Mouse (Mus musculus) limb, embryonic 12.5 days (tissue): ENCODE measurements around the gene Pkn3. TPM values are rescaled to one million over a fixed set of nuclear protein-coding genes. Genes with fewer than 3 reads are reported as not detected.
"Not testable (repeated sequence)": the region's sequence is repeated elsewhere in the genome, so short reads cannot be mapped to it uniquely, and the experiment has no call there.

Experiments used
- ATAC-seq: fragments of 200-750 bp; cut with Nextera tagmentation; 2 replicates; pipeline ENCODE4 v1.8.0; 2017; ENCODE audit warnings: low read depth, moderate TSS enrichment; ENCODE audit not compliant: insufficient number of reproducible peaks, insufficient read depth, low FRiP score, low TSS enrichment
- H3K27ac ChIP-seq: fragments of 300-500 bp; sonication (generic); 2 replicates; pipeline ENCODE4 v1.5.1; 2016; ENCODE audit warnings: mild to moderate bottlenecking, moderate library complexity
- H3K27me3 ChIP-seq: fragments of 300-500 bp; sonication (generic); 2 replicates; pipeline ENCODE4 v1.6.1; 2016; ENCODE audit warnings: mild to moderate bottlenecking, moderate library complexity
- H3K36me3 ChIP-seq: fragments of 300-500 bp; sonication (generic); 2 replicates; pipeline ENCODE4 v1.6.1; 2016; ENCODE audit warnings: mild to moderate bottlenecking, moderate library complexity
- H3K4me1 ChIP-seq: fragments of 300-500 bp; sonication (generic); replicated peaks from 2 replicates; pipeline ENCODE4 v1.6.1; 2016
- H3K4me2 ChIP-seq: fragments of 300-500 bp; sonication (generic); 2 replicates; pipeline ENCODE4 v1.6.1; 2016; ENCODE audit warnings: mild to moderate bottlenecking, moderate library complexity
- H3K4me3 ChIP-seq: fragments of 300-500 bp; sonication (generic); replicated peaks from 2 replicates; pipeline ENCODE4 v1.5.1; 2016; ENCODE audit warnings: mild to moderate bottlenecking
- H3K9ac ChIP-seq: fragments of 300-500 bp; sonication (generic); replicated peaks from 2 replicates; pipeline ENCODE4 v1.6.1; 2016; ENCODE audit warnings: mild to moderate bottlenecking, moderate library complexity
- H3K9me3 ChIP-seq: fragments of 300-500 bp; sonication (generic); 2 replicates; pipeline ENCODE4 v1.6.1; 2016; ENCODE audit warnings: mild to moderate bottlenecking, moderate library complexity
- WGBS: fragments of 180-500 bp; shearing (Covaris S2); methylation state at CpG from one replicate; pipeline ENCODE4 v1.1.7; 2016; 5-methylcytosine and 5-hydroxymethylcytosine counted together
- polyA plus RNA-seq: library from polyadenylated mRNA; unstranded; fragments of >200 nt; fragmentation: Nextera tagmentation; extraction: Ambion mirVana; gene quantifications from 2 replicates; pipeline ENCODE4 v1.2.1, GENCODE M21; 2016

The Pkn3 gene
- polyA plus RNA-seq, 1 experiment from 2014 or later: 14.1 TPM

DNA sequence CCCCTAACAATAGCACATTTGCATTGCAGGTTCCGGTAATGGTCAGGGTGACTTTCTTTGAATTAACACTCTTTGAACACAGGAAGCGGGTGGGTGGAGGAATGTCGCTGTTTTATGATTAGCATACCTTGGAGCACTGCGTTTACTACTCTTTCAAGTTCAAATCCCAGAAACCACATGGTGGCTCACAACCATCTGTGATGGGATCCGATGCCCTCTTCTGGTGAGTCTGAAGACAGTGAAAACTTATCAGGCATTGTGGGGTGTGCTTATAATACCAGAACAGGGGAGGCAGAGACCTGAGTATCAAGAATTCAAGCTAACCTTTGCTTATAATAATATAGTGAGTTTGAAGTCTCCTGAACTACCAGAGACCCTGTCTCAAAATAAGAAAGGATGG is 53.8 kb downstream of the Pkn3 start:
- not testable (repeated sequence) for ATAC-seq, H3K27ac ChIP-seq, H3K9ac ChIP-seq, H3K27me3 ChIP-seq, H3K4me3 ChIP-seq, H3K9me3 ChIP-seq, H3K4me2 ChIP-seq
- 57% methylated on average over 5 of the region's 5 CpGs for WGBS
- Histone ChIP-seq H3K36me3 (peaks cover 11% of the 10 kb centered on the region), H3K4me1 (peaks cover 21% of the 10 kb centered on the region)

DNA sequence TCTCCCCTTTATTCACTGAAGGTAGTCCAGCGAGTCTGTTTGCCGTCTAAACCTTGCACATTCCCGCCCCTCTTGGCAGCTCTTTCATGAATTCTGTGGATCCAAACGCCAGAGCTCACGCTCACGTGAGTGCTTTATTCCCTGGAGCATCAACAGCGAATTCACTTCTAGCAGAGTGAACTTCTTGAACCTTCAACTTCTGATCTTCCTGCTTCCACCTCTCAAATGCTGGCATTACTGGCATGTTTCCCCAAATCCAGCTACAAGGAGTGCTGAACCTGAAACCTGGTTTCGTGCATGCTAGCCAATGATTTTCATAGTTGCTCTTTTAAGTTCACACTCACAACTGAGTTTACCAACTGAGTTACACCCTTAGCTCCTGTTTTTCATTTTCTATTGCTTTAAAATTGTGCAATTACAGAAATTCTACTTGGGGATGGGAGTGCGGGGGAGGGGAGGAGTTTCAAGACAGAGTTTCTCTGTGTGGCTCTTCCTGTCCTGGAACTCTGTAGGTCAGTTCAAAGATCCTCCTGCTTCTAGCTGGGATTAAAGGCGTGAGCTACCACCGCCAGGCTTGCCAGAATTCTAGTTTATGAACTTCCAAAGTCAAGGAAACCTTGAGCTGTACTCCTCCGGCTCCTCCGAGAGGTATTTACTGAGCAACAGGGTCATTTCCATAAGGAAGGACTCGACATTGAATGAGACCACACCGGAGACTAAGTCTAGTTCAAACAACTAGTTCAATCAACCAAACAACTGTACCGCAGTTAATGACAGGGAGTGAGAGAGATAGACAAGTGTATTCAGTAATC is 55.5 kb downstream of the Pkn3 start:
- WGBS: 29% methylated on average over 16 of the region's 16 CpGs

DNA sequence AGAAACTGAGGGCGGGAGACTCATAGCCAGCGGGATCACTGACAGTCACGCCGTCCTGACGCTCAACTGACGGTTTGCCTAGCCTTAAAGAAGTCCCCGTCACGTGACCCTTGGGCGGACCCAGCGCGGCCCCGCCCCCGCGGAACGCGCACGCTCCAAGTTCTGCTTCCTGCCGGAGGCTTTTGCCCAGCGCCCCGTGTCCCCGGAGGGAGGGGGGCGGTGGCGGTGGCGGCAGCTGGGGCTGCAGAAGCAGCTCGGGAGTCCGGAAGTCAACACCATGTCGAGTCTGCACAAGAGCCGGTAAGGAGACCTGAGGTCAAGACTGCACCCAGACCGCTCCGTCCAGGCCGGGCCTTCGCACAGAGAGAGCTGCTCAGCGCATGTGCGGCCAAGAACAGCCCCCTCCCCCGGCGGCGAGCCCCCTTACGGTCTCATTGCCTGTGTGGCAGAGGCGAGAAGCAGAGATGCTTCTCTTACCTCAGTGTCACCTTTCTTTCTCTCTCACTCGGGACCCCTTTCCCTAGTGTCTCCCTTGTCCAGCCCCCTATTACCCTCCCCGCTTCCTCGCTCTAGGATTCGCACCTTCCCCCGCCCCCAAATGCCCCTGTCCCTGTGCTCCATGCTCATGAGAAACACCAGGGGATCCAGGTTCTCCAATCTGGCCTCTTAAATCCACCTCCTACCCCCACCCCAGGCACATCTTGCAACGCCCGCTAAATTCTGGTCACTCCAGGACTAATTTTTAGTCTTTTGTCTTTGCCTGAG is 56.3 kb downstream of the Pkn3 start, which contains the start of gene Tbc1d13:
Gene Tbc1d13 (plus strand): TSS at position 134 of the 765 bp plus-strand sequence.
- H3K36me3 ChIP-seq: peaks cover 37% of the 10 kb centered on the region
- H3K27ac ChIP-seq: peak within 1 kb of the TSS; percentile 81
- peak within 1 kb of the TSS; percentile 68 for H3K4me3 ChIP-seq
- peak; percentile 91 for ATAC-seq
- H3K9me3 ChIP-seq: no peaks in the 10 kb centered on the region
- under 1% methylated on average over 43 of the region's 46 CpGs for WGBS
- H3K4me1 ChIP-seq: peaks cover 21% of the 10 kb centered on the region
- H3K9ac ChIP-seq: peak within 1 kb of the TSS; percentile 67
- H3K4me2 ChIP-seq: peak within 1 kb of the TSS; percentile 94
- H3K27me3 ChIP-seq: no peaks in the 10 kb centered on the region

More for the DNA sequence above, 55.5 kb downstream of the Pkn3 start:
- H3K9ac ChIP-seq: peak overlapping the region; percentile 67
- peaks cover 29% of the 10 kb centered on the region for H3K36me3 ChIP-seq
- peak; percentile 33 for ATAC-seq
- peaks cover 21% of the 10 kb centered on the region for H3K4me1 ChIP-seq
- peak overlapping the region; percentile 81 for H3K27ac ChIP-seq
- H3K27me3 ChIP-seq: no peaks in the 10 kb centered on the region
- no peaks in the 10 kb centered on the region for H3K9me3 ChIP-seq
- H3K4me3 ChIP-seq: peak overlapping the region; percentile 68
- peak overlapping the region; percentile 94 for H3K4me2 ChIP-seq

DNA sequence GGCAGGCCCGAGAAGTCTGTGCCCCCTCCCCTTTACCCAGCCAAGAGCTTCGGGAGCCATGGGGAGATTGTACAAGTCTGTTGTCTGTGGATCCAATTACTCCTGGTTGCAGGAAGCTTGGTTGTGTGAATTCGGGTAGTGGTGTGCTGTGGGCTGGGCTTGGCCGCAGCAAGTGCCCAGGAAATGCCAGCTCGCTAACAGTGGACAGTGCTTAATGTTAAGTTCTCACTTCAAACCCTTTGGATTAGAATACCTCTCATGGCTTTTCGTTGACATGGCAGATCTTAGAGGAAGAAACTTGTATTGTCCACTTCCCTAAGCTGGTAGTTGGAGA is 56.9 kb downstream of the Pkn3 start:
- H3K9ac ChIP-seq: peak overlapping the region; percentile 67
- H3K9me3 ChIP-seq: no peaks in the 10 kb centered on the region
- WGBS: 26% methylated on average over 6 of the region's 6 CpGs
- peak overlapping the region; percentile 94 for H3K4me2 ChIP-seq
- peak overlapping the region; percentile 68 for H3K4me3 ChIP-seq
- H3K4me1 ChIP-seq: peaks cover 21% of the 10 kb centered on the region
- 0 out of 2 replicates have a peak overlapping the region, but pooled peaks have one; percentile 35 for H3K27ac ChIP-seq
- no peak for ATAC-seq
- peaks cover 40% of the 10 kb centered on the region for H3K36me3 ChIP-seq
- no peaks in the 10 kb centered on the region for H3K27me3 ChIP-seq

DNA sequence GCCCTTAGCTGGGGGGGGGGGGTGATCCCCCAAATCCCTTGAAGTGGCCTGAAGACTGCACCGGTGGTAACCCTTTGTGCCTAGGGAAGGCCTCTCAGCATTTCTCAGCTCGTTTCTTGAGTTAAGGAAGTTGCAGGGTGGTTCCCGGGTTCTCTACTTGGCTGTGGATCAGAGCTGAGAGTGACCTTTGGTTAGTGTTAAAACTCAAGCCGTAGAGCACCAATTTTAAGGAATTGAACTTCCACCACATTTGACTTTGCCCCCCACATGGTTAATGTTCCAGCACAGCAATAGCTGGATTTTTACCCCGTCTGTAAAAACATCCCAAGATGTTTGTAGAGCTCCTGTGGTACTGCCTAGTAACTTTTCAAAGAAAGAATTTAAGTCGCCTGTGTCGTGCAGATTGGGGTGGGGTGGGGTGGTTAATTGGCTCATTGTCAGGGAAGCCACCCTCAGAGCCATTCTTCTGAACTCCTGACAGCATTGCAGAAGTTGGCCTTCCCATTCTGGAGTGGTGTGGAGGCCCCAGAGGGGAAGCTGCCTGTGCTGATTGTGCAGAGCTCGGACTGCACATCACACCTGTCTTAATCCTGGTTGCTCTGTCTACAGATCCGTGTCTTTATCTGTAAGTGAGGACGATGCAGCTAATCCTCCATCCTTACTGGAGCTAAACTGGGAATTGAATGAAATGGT is 57.6 kb downstream of the Pkn3 start:
- no peaks in the 10 kb centered on the region for H3K9me3 ChIP-seq
- peaks cover 45% of the 10 kb centered on the region for H3K36me3 ChIP-seq
- peak overlapping the region; percentile 94 for H3K4me2 ChIP-seq
- no peaks in the 10 kb centered on the region for H3K27me3 ChIP-seq
- no peak overlapping the region for H3K27ac ChIP-seq
- ATAC-seq: no peak
- peak overlapping the region; percentile 67; the same call in 1 of the 2 replicates for H3K9ac ChIP-seq
- WGBS: 76% methylated on average over 10 of the region's 10 CpGs
- H3K4me1 ChIP-seq: peaks cover 21% of the 10 kb centered on the region
- peak overlapping the region; percentile 68 for H3K4me3 ChIP-seq

DNA sequence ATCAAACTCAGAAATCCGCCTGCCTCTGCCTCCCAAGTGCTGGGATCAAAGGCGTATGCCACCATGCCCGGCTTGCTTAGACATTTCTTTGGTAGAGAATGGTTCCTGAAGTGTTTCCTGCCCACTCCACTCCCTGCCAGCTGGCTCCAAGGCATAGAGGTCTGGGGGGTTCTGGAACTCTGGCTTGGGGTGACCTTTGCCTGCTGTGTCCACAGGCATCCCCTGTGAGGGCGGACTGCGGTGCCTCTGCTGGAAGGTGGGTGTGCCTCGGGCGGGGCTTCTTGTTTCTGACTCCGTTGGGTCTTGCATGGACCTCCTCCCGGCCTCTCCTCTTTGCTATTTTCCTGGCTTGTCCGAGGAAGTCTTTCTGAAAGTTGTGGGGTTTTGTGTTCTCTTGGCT is 59.0 kb downstream of the Pkn3 start:
- Histone ChIP-seq H3K27me3 (no peaks in the 10 kb centered on the region), H3K36me3 (peaks cover 59% of the 10 kb centered on the region), H3K4me3 (no peak overlapping the region), H3K9ac (no peak overlapping the region), H3K27ac (no peak overlapping the region), H3K4me2 (no peak overlapping the region), H3K9me3 (no peaks in the 10 kb centered on the region), H3K4me1 (peaks cover 21% of the 10 kb centered on the region)
- WGBS: 90% methylated on average over 10 of the region's 10 CpGs
- ATAC-seq: no peak

DNA sequence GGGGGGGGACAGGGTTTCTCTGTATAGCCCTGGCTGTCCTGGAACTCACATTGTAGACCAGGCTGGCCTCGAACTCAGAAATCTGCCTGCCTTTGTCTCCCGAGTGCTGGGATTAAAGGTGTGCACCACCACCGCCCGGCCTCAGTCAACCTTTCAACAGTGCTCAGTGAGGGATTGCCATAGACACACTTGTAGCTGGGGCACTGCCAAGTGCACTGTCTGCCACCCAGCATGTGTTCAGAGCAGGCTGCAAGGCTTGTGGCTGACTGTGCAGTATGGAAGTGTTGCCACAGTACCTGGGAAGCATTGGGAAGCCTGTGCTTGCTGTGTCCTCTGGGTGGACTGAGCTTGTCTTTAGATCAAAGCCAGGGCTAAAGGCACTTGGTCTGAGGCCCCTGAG is 62.5 kb downstream of the Pkn3 start:
- peaks cover 94% of the 10 kb centered on the region for H3K36me3 ChIP-seq
- H3K27ac ChIP-seq, H3K9me3 ChIP-seq, H3K9ac ChIP-seq, H3K4me3 ChIP-seq, H3K4me1 ChIP-seq, H3K4me2 ChIP-seq, ATAC-seq, H3K27me3 ChIP-seq: not testable (repeated sequence)
- 96% methylated on average over 4 of the region's 4 CpGs for WGBS

Other genes starting within 250 kb of the Pkn3 start
- 15.1 and 18.3 TPM in 2 replicates for gene Cercam, start 208.5 kb upstream of the Pkn3 start, polyA plus RNA-seq
- 88.5 and 101 TPM in 2 replicates for gene Odf2, start 188.5 kb upstream of the Pkn3 start, polyA plus RNA-seq
- 72.5 and 76.2 TPM in 2 replicates for gene Gle1, start 142.3 kb upstream of the Pkn3 start, polyA plus RNA-seq
- 89.3 and 90.0 TPM in 2 replicates for gene Sptan1, start 112.1 kb upstream of the Pkn3 start, polyA plus RNA-seq
- gene Wdr34, start 28.8 kb upstream of the Pkn3 start, polyA plus RNA-seq: 37.7 and 43.1 TPM in 2 replicates
- 720 and 722 TPM in 2 replicates for gene Set, start 20.3 kb upstream of the Pkn3 start, polyA plus RNA-seq
- gene Zdhhc12, start 16.0 kb downstream of the Pkn3 start, polyA plus RNA-seq: 26.0 and 28.2 TPM in 2 replicates
- gene Zer1, start 46.9 kb downstream of the Pkn3 start, polyA plus RNA-seq: 11.8 and 12.0 TPM in 2 replicates
- 11.3 and 13.1 TPM in 2 replicates for gene Tbc1d13, start 56.1 kb downstream of the Pkn3 start, polyA plus RNA-seq
- gene Endog, start 93.8 kb downstream of the Pkn3 start, polyA plus RNA-seq: 17.9 and 18.4 TPM in 2 replicates
- 84.5 and 90.7 TPM in 2 replicates for gene Spout1, start 100.8 kb downstream of the Pkn3 start, polyA plus RNA-seq
- gene Kyat1, start 128.2 kb downstream of the Pkn3 start, polyA plus RNA-seq: 8.2 and 8.7 TPM in 2 replicates
- 33.5 and 37.5 TPM in 2 replicates for gene Lrrc8a, start 160.0 kb downstream of the Pkn3 start, polyA plus RNA-seq
- 0.40 TPM in 1 of 2 replicates, not detected in the other for gene Gm28035, start 162.9 kb downstream of the Pkn3 start, polyA plus RNA-seq
- 2.6 and 3.6 TPM in 2 replicates for gene Phyhd1, start 188.5 kb downstream of the Pkn3 start, polyA plus RNA-seq
- not detected in 2 replicates for gene Gm28038, start 203.4 kb downstream of the Pkn3 start, polyA plus RNA-seq
- 27.7 and 28.7 TPM in 2 replicates for gene Dolk, start 208.7 kb downstream of the Pkn3 start, polyA plus RNA-seq
- 32.0 and 41.4 TPM in 2 replicates for gene Nup188, start 208.7 kb downstream of the Pkn3 start, polyA plus RNA-seq